Mouse (Mus musculus): ENCODE measurements around the gene Ifnar1. TPM values are rescaled to one million over a fixed set of nuclear protein-coding genes. Genes with fewer than 3 reads are reported as not detected.

Ifnar1 gene
- polyA plus RNA-seq, 1 experiment, result 12.7 TPM

DNA sequence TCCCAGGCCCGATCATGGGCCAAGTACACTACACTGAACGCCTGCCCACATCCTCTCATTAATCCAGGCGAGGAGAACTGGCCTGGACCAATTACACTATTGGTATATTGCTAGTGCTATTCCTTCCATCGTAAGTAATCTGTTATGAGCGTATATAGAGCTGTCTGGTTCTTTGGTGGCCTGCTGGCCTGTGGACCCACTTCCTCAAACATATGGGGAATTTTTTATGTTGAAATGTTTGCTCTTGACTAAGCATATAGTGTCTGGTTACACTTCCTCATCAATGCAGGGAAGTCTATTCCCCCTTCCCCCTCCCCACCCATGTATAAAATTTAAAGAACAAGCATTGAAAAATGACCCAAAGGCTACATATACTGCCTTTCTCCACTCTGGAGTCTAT, 37.0 kb downstream of the Ifnar1 start:
- TF ChIP-seq GATA1 (IDR thresholded peaks at IDR 0.05; ENCODE audit: low read length), result no peak

DNA sequence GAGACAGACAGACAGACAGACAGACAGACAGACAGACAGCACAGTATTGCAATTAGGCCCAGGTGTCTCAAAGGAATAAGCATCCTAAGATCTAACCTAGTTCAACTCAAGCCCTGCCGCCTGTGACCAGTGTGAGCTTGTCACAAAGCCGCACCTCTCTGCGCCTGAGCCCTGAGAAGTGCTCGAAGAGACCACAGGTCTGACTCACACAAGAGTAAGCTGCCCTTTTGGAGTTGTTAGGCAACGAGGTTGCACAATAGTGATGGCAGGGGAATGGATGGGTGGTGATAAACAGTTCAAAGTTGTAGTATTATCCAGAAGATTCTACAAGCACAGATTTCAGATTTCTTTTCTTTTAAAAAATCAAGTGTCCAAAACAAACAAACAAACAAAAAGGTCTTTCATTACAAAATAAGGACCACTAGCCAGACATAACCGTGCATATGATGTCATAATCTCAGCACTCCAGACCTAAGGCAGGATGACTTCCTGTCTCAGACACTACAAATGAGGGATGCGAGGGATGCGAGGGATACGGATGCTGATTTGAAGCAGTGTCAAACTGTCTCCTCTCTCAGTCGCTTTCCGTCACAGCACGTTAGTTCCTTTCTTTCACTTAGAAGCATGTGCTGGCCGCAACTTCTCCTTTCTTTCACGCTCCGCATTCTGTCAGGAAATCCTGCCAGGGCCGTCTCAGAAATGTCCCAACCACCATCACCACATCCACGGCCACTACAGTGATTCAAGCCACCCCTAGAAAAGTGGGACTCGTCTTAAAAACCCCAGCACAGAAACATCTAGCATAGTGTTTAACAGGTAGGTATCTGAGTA, 37.7 kb downstream of the Ifnar1 start:
- no peak for TF ChIP-seq GATA1 (IDR thresholded peaks at IDR 0.05; ENCODE audit: low read length)

DNA sequence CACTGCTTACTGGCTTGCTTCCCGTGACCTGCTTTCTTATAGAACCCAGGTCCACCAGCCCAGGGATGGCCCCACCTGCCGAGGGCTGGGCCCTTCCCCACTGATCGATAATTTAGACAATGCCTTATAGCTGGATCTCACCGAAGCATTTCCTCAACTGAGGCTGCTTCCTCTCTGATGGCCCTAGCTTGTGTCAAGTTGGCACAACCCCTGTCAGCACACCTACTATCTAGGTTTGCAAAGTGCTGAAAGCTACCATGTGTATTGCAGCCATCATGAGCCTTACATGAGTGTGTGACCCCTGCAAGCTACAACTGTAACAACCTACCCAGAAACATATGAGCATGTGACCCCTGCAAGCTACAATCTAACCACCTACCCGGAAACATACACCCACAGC, 39.2 kb downstream of the Ifnar1 start:
- no peak for TF ChIP-seq GATA1 (IDR thresholded peaks at IDR 0.05; ENCODE audit: low read length)

DNA sequence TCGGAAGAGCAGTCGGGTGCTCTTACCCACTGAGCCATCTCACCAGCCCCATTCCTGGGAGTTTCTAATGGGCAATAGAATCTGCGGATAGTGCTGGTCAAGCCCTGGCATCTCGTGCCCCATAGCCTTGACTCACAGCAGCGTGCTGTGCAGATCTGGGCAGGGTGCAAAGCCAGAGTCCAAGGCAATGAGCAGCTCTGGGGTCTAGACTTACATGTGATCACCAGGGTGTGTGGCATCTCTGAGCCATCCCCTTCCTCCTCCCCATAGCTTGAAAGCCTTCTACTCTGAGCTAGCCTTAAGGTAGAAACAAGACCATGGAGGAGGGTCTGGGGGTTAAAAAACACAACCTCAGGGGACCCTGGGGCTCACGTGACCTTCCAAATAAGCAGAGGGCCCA, 41.2 kb downstream of the Ifnar1 start:
- TF ChIP-seq GATA1 (IDR thresholded peaks at IDR 0.05; ENCODE audit: low read length), result no peak

- TF ChIP-seq GATA1 (IDR thresholded peaks at IDR 0.05; ENCODE audit: low read length), result no peak
These were observed 42.0 kb downstream of the Ifnar1 start for GRCm38 (mm10) chr16:91527051-91527450.

GRCm38 (mm10) chr16:91527500-91527899, 42.5 kb downstream of the Ifnar1 start:
- TF ChIP-seq GATA1 (IDR thresholded peaks at IDR 0.05; ENCODE audit: low read length), result no peak

GRCm38 (mm10) chr16:91528578-91528977, 43.5 kb downstream of the Ifnar1 start:
- TF ChIP-seq GATA1 (IDR thresholded peaks at IDR 0.05; ENCODE audit: low read length), result no peak

GRCm38 (mm10) chr16:91531856-91532255, 46.8 kb downstream of the Ifnar1 start:
- TF ChIP-seq GATA1 (IDR thresholded peaks at IDR 0.05; ENCODE audit: low read length), result no peak

GRCm38 (mm10) chr16:91532429-91532828, 47.4 kb downstream of the Ifnar1 start:
- no peak for TF ChIP-seq GATA1 (IDR thresholded peaks at IDR 0.05; ENCODE audit: low read length)

DNA sequence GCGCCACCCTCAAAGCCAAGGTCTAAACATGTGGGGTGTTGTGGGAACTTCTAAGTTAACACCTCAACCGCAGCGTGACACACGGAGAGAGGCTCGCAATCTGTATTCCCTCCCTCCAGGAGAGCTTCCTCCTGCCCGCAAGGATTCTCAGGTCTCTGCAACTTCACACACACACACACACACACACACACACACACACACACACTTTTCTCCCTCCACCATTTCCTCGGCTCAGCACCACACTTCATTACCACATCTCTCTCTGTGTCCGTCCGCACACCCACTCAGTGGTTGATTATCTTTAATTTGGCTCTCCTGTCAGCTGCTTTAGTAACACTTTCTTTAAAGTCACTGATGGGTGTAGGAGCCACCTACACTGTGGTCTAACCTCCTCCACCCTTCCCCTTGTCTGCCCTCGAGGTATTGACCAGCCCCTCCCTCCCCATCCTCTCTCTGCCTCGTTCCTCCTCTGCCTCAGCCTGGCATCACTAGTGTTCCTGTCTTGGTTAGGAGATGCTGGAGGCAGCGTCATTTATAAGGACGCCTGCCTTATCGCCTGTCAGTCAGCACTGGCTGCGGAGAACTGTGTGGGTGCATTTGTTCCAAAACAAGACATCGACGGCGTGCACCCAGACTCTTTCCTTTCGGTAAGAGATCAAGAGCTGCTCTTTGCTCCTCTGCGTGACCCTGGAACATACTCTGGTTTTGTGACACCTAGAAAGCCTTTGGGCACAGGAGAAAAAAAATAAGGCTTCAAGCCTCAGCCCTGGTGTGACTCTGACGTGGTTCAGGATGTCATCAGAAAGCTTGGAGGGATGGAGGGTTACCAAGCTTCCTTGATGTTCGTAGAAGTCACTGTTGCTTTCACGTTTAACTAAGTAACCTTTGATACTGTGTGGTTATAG, 48.3 kb downstream of the Ifnar1 start:
- no peak for TF ChIP-seq GATA1 (IDR thresholded peaks at IDR 0.05; ENCODE audit: low read length)

DNA sequence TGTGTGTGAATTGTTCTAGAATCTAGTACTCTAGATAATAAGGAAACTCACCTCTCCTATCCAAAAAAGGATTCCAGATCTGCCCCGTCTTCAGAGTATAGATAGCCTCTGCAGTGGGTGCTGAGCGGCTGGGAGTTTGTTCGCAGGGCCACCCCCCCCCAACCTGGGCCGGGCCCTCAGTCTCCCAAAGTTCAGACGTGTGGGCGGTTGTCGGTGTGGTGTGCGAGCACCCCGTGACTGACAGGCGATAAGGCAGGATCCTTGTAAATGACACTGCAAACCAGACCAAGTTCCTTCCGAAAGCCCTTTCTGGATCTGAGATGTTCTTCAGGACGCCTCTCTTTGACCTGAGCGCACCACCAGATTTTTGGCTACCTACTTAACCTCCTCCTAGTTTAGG, 49.4 kb downstream of the Ifnar1 start:
- TF ChIP-seq GATA1 (IDR thresholded peaks at IDR 0.05; ENCODE audit: low read length), result no peak

DNA sequence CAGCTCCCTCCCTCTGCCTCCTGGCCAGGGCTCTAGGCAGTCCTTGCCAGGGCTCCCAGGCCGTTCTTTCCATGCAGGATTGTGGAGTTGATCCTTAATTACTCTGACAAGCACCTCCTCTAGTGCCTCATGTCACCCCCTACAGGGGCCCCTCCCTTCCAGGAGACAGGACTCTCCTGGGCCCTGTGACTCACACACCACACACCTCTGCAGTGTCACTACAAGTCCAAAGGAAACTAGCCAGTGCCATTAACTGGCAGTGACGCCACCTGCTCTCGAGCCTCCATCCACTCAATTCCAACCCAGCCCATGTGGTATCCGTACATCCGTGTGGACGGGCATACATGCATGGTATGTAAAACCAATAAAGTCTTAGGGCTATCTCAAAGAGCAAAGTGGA, 49.9 kb downstream of the Ifnar1 start:
- TF ChIP-seq GATA1 (IDR thresholded peaks at IDR 0.05; ENCODE audit: low read length), result no peak

DNA sequence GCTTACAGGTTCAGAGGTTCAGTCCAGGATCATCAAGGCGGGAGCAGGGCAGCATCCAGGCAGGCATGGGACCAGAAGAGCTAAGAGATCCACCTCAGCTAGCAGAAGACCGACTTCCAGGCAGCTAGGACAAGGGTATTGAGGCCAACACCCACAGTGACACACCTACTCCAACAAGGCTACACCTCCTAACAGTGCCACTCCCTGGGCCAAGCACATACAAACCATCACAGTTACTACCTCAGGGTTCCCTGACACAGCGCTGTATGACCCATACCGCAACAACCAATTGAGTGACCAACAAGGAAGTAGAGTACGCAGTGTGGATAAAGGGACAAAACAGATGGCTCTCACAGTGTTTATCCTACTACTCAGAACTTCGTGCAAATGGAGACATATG, 51.3 kb downstream of the Ifnar1 start:
- no peak for TF ChIP-seq GATA1 (IDR thresholded peaks at IDR 0.05; ENCODE audit: low read length)

DNA sequence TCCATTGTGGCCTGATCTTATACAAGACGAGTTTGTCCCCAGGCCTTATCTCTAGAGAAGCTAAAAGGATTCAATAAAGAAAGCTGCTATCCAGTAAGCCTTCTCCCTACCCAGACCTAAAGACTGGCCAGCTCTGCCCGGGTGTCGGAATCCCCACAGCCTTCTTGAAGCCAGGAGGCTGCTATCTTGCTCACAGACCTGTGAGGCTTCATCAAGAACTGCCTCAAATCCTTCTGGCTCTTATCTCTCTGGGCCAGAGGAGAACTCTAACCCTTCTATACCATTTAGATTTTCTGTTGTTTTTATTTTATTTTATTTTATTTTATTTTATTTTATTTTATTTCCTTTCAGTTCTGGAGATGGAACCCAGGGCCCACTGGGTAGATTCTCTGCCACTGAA, 52.0 kb downstream of the Ifnar1 start:
- TF ChIP-seq GATA1 (IDR thresholded peaks at IDR 0.05; ENCODE audit: low read length), result no peak

DNA sequence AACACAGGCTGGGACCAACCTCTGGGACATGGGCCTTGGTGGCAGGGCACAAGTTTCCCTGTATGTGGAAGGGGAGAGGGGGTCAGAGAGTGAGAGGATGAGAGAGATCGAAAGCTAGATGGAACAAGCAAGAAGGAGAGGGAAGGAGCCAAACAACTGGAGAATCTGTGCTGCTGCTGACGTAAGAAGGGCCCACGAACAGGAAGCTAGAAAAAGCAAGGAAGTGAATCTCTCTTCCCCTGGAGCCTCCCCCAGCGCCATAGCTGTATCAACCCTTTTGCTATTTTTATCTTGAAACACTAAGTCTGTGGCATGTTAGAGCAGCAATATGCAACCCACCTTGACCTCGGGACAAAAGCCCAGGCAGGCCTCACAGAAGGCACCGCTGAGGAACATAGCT, 53.0 kb downstream of the Ifnar1 start:
- no peak for TF ChIP-seq GATA1 (IDR thresholded peaks at IDR 0.05; ENCODE audit: low read length)

- no peak for TF ChIP-seq GATA1 (IDR thresholded peaks at IDR 0.05; ENCODE audit: low read length)
These were observed 53.5 kb downstream of the Ifnar1 start for GRCm38 (mm10) chr16:91538513-91538912.
